Mouse (Mus musculus) heart, embryonic 13.5 days (tissue): ENCODE results near the gene Prop1. TPM values are rescaled to one million over a fixed set of nuclear protein-coding genes. Genes with fewer than 3 reads are reported as not detected.

Experiments used
- ATAC-seq: fragments of 200-750 bp; cut with Nextera tagmentation; 2 replicates; pipeline ENCODE4 v1.8.0; 2017; ENCODE audit warnings: moderate TSS enrichment; ENCODE audit not compliant: insufficient number of reproducible peaks, low FRiP score, low TSS enrichment; ENCODE audit errors: extremely low read depth
- H3K27ac ChIP-seq: fragments of 300-500 bp; sonication (generic); replicated peaks from 2 replicates; pipeline ENCODE4 v1.5.1; 2015; ENCODE audit warnings: moderate library complexity, mild to moderate bottlenecking, inconsistent platforms
- H3K27me3 ChIP-seq: fragments of 300-500 bp; sonication (generic); replicated peaks from 2 replicates; pipeline ENCODE4 v1.6.1; 2015; ENCODE audit warnings: mild to moderate bottlenecking, inconsistent platforms
- H3K36me3 ChIP-seq: fragments of 300-500 bp; sonication (generic); 2 replicates; pipeline ENCODE4 v1.6.1; 2015; ENCODE audit warnings: mild to moderate bottlenecking, inconsistent platforms
- H3K4me1 ChIP-seq: fragments of 300-500 bp; sonication (generic); 2 replicates; pipeline ENCODE4 v1.6.1; 2015; ENCODE audit warnings: inconsistent platforms
- H3K4me2 ChIP-seq: fragments of 300-500 bp; sonication (generic); 2 replicates; pipeline ENCODE4 v1.6.1; 2015; ENCODE audit warnings: inconsistent platforms, mild to moderate bottlenecking, moderate library complexity
- H3K4me3 ChIP-seq: fragments of 300-500 bp; sonication (generic); 2 replicates; pipeline ENCODE4 v1.5.1; 2015; ENCODE audit warnings: moderate library complexity, mild to moderate bottlenecking, inconsistent platforms
- H3K9ac ChIP-seq: fragments of 300-500 bp; sonication (generic); 2 replicates; pipeline ENCODE4 v1.6.1; 2015; ENCODE audit warnings: inconsistent platforms, mild to moderate bottlenecking, moderate library complexity
- H3K9me3 ChIP-seq: fragments of 300-500 bp; sonication (generic); 2 replicates; pipeline ENCODE4 v1.6.1; 2016; ENCODE audit warnings: inconsistent platforms
- WGBS: fragments of 180-500 bp; shearing (Covaris S2); methylation state at CpG from one replicate; pipeline ENCODE4 v1.1.7; 2015; ENCODE audit warnings: mixed read lengths; 5-methylcytosine and 5-hydroxymethylcytosine counted together
- polyA plus RNA-seq: library from polyadenylated mRNA; unstranded; fragments of >200 nt; fragmentation: Nextera tagmentation; extraction: Ambion mirVana; gene quantifications from 2 replicates; pipeline ENCODE4 v1.2.1, GENCODE M21; 2015

Prop1 gene
- not detected in 2 replicates for polyA plus RNA-seq

- WGBS, result 49% methylated on average over 6 of the region's 6 CpGs
- ATAC-seq, result no peak
- H3K4me2 ChIP-seq, result no peak within 1 kb of the TSS
- H3K4me3 ChIP-seq, result no peak within 1 kb of the TSS
- H3K9ac ChIP-seq, result no peak within 1 kb of the TSS
- no peaks in the 10 kb centered on the region for H3K4me1 ChIP-seq
- no peaks in the 10 kb centered on the region for H3K36me3 ChIP-seq
- no peak within 1 kb of the TSS for H3K27ac ChIP-seq
- H3K27me3 ChIP-seq, result peaks cover 64% of the 10 kb centered on the region
- H3K9me3 ChIP-seq, result no peaks in the 10 kb centered on the region
Measured at GRCm38 (mm10) chr11:50953665-50954064, at the start of gene Prop1. Prop1 (minus strand) TSS chr11:50953765.

- Histone ChIP-seq H3K27me3 (no peaks in the 10 kb centered on the region), H3K4me2 (no peak within 1 kb of the TSS), H3K4me3 (no peak within 1 kb of the TSS), H3K36me3 (no peaks in the 10 kb centered on the region), H3K27ac (no peak within 1 kb of the TSS), H3K4me1 (no peaks in the 10 kb centered on the region), H3K9me3 (0 out of 2 replicates have a peak, but pooled peaks cover 3% of the 10 kb centered on the region), H3K9ac (no peak within 1 kb of the TSS)
- no peak for ATAC-seq
- 60% methylated on average over 5 of the region's 5 CpGs for WGBS
Measured at GRCm38 (mm10) chr11:51003296-51003695, 49.7 kb upstream of the Prop1 start, which contains the start of gene Olfr51. Olfr51 (plus strand) TSS chr11:51003596.

GRCm38 (mm10) chr11:50981667-50982066 is 28.1 kb upstream of the Prop1 start, which contains the start of gene Olfr1377:
Olfr1377 (plus strand) TSS chr11:50981967.
- H3K9me3 ChIP-seq, result no peaks in the 10 kb centered on the region
- ATAC-seq, result no peak
- H3K27me3 ChIP-seq, result peaks cover 51% of the 10 kb centered on the region
- no peaks in the 10 kb centered on the region for H3K36me3 ChIP-seq
- no peak within 1 kb of the TSS for H3K4me3 ChIP-seq
- peaks cover 3% of the 10 kb centered on the region; the same call in 1 of the 2 replicates for H3K4me1 ChIP-seq
- H3K4me2 ChIP-seq, result no peak within 1 kb of the TSS
- H3K9ac ChIP-seq, result no peak within 1 kb of the TSS
- WGBS, result 59% methylated on average over 5 of the region's 5 CpGs
- H3K27ac ChIP-seq, result no peak within 1 kb of the TSS

DNA sequence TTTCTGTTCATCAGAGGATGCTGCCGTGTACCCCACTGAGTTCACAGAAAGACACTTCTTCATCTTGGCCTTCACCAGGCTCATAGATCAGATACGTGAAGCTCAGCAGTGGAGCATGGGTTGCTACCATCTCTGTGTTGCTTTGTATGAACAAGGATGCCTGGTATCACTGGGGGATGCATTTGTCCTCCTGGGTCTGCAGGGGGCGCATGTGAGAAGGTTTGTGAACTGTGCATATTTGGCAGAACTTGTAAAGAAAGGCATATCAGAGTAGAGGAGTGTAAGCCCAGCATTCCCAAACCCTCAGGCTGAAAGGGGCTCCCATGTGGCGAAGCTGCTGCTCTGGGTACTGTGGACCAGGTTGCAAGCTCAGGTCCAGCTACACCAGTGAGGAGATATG is 23.7 kb upstream of the Prop1 start:
- Histone ChIP-seq H3K4me2 (no peak overlapping the region), H3K36me3 (no peaks in the 10 kb centered on the region), H3K27me3 (peaks cover 48% of the 10 kb centered on the region), H3K4me1 (no peaks in the 10 kb centered on the region), H3K9me3 (no peaks in the 10 kb centered on the region), H3K4me3 (no peak overlapping the region), H3K9ac (no peak overlapping the region), H3K27ac (no peak overlapping the region)
- WGBS, result 57% methylated on average over 4 of the region's 4 CpGs
- ATAC-seq, result no peak

DNA sequence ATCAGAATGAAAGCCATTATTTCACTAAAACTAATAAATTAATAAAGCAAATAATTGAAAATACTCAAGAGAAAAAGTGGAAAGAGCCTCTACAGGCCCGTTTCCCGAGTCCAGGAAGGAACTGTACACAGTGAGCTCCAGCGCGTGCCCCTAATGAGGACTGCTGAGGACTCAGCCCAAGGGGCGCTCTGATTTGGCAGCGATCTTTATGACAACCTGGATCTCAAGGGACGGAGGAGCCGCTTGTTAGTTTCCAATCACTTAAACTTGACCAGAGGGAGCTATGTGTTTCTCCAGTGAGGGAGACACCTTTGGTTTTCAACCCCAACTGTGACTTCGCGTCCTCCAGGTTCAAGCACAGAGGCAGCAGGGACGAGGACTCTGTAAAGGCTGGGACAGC is 12.7 kb upstream of the Prop1 start, which contains the start of gene Olfr1378:
Gene Olfr1378, plus strand, starts transcription at position 301 of the 400 bp plus-strand sequence.
- Histone ChIP-seq H3K36me3 (no peaks in the 10 kb centered on the region), H3K4me3 (no peak within 1 kb of the TSS), H3K27me3 (peaks cover 42% of the 10 kb centered on the region), H3K27ac (no peak within 1 kb of the TSS), H3K9me3 (no peaks in the 10 kb centered on the region), H3K9ac (no peak within 1 kb of the TSS), H3K4me2 (no peak within 1 kb of the TSS), H3K4me1 (no peaks in the 10 kb centered on the region)
- no peak for ATAC-seq
- WGBS, result 77% methylated on average over 11 of the region's 11 CpGs

- 54% methylated on average over 2 of the region's 2 CpGs for WGBS
- no peaks in the 10 kb centered on the region for H3K36me3 ChIP-seq
Measured at GRCm38 (mm10) chr11:50964886-50965285, 11.3 kb upstream of the Prop1 start.

GRCm38 (mm10) chr11:50952290-50952689 is 1.3 kb downstream of the Prop1 start:
- Histone ChIP-seq H3K27me3 (peaks cover 58% of the 10 kb centered on the region), H3K4me3 (no peak overlapping the region), H3K9me3 (no peaks in the 10 kb centered on the region), H3K36me3 (no peaks in the 10 kb centered on the region), H3K27ac (no peak overlapping the region), H3K4me2 (peak overlapping the region; percentile 22; the same call in 1 of the 2 replicates), H3K4me1 (no peaks in the 10 kb centered on the region), H3K9ac (no peak overlapping the region)
- ATAC-seq, result no peak
- WGBS, result 58% methylated on average over 14 of the region's 14 CpGs

More at GRCm38 (mm10) chr11:50964886-50965285, 11.3 kb upstream of the Prop1 start:
- Histone ChIP-seq H3K9me3 (no peaks in the 10 kb centered on the region), H3K4me1 (no peaks in the 10 kb centered on the region), H3K27me3 (peaks cover 35% of the 10 kb centered on the region), H3K27ac (no peak overlapping the region), H3K4me3 (no peak overlapping the region), H3K4me2 (no peak overlapping the region), H3K9ac (no peak overlapping the region)
- ATAC-seq, result no peak

DNA sequence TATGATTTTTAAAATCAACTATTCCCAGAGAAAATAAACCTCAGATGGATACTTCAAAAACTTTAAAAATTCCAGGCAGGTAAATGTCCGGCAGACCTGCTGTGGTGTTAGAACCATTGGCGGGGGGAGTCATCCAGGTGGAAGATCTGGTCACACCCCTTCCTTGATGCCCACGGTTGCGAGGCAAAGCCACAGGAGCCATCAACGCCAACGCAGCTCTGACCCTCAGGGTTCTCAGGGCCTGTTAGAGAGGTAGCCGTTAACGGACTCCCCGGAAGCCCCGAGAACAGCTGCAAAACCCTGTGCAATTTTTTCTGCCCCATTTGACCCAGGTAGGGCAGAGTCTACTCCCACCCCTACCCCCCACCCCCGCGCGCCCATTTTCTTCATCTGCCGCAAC is 10.1 kb downstream of the Prop1 start, which contains the start of gene 4933414I15Rik:
Gene 4933414I15Rik, minus strand, starts transcription at position 260 of the 400 bp plus-strand sequence.
- Histone ChIP-seq H3K36me3 (no peaks in the 10 kb centered on the region), H3K9me3 (no peaks in the 10 kb centered on the region), H3K27me3 (peaks cover 46% of the 10 kb centered on the region), H3K4me3 (no peak within 1 kb of the TSS), H3K4me2 (no peak within 1 kb of the TSS), H3K4me1 (no peaks in the 10 kb centered on the region), H3K9ac (no peak within 1 kb of the TSS), H3K27ac (no peak within 1 kb of the TSS)
- WGBS, result 70% methylated on average over 14 of the region's 14 CpGs
- no peak for ATAC-seq

GRCm38 (mm10) chr11:50942386-50942785 is 11.2 kb downstream of the Prop1 start:
- 60% methylated on average over 12 of the region's 12 CpGs for WGBS

GRCm38 (mm10) chr11:50939621-50940366 is 13.8 kb downstream of the Prop1 start:
- no peak overlapping the region for H3K9ac ChIP-seq
- H3K4me1 ChIP-seq, result no peaks in the 10 kb centered on the region
- H3K27me3 ChIP-seq, result peaks cover 49% of the 10 kb centered on the region
- no peak overlapping the region for H3K4me3 ChIP-seq
- H3K4me2 ChIP-seq, result no peak overlapping the region
- ATAC-seq, result no peak
- no peaks in the 10 kb centered on the region for H3K36me3 ChIP-seq
- no peak overlapping the region for H3K27ac ChIP-seq
- H3K9me3 ChIP-seq, result no peaks in the 10 kb centered on the region
- WGBS, result 33% methylated on average over 14 of the region's 14 CpGs

More at GRCm38 (mm10) chr11:50942386-50942785, 11.2 kb downstream of the Prop1 start:
- Histone ChIP-seq H3K27me3 (peaks cover 47% of the 10 kb centered on the region), H3K9me3 (no peaks in the 10 kb centered on the region), H3K4me2 (no peak overlapping the region), H3K36me3 (no peaks in the 10 kb centered on the region), H3K27ac (no peak overlapping the region), H3K4me1 (no peaks in the 10 kb centered on the region), H3K4me3 (no peak overlapping the region), H3K9ac (no peak overlapping the region)
- ATAC-seq, result no peak

GRCm38 (mm10) chr11:50938435-50938834 is 15.1 kb downstream of the Prop1 start:
- H3K4me2 ChIP-seq, result no peak overlapping the region
- H3K27ac ChIP-seq, result no peak overlapping the region
- H3K9me3 ChIP-seq, result no peaks in the 10 kb centered on the region
- H3K27me3 ChIP-seq, result peaks cover 42% of the 10 kb centered on the region
- no peak for ATAC-seq
- 67% methylated on average over 8 of the region's 8 CpGs for WGBS
- no peak overlapping the region for H3K4me3 ChIP-seq
- no peaks in the 10 kb centered on the region for H3K36me3 ChIP-seq
- H3K9ac ChIP-seq, result no peak overlapping the region
- H3K4me1 ChIP-seq, result no peaks in the 10 kb centered on the region
